Mouse (Mus musculus): ENCODE data around the gene Gm42688. TPM values are rescaled to one million over a fixed set of nuclear protein-coding genes. Genes with fewer than 3 reads are reported as not detected.

Gene Gm42688
- total RNA-seq, 2 experiments from 2014 or later: 9.7 to 11.3 TPM

Small RNAs within 50 kb of the gene (microRNA-seq; reads per million reads assigned to microRNA genes)
- not detected for gene Mir3470a

Other genes with a start within 250 kb of the Gm42688 start
- gene Sema4f, start 161.8 kb upstream of the Gm42688 start, total RNA-seq (2021): 10 to 100 TPM; 51.3 to 54.0 TPM
- under 1 TPM in 1 of 2 experiments, not detected in 1; 0.44 TPM for gene M1ap, start 154.7 kb upstream of the Gm42688 start, total RNA-seq (2021)
- 1 to 10 TPM in 1 of 2 experiments, under 1 TPM in 1; 0.76 to 1.7 TPM for gene Dok1, start 68.1 kb upstream of the Gm42688 start, total RNA-seq (2021)
- gene Loxl3, start 67.4 kb upstream of the Gm42688 start, total RNA-seq (2021): 1 to 10 TPM; 3.2 to 3.6 TPM
- gene Aup1, start 47.1 kb upstream of the Gm42688 start, total RNA-seq (2021): 10 to 100 TPM; 94.8 to 98.5 TPM
- gene Htra2, start 46.3 kb upstream of the Gm42688 start, total RNA-seq (2021): 10 to 100 TPM; 66.1 to 70.5 TPM
- gene Dqx1, start 43.8 kb upstream of the Gm42688 start, total RNA-seq (2021): under 1 TPM; 0.62 to 0.84 TPM
- gene Tlx2, start 31.3 kb upstream of the Gm42688 start, total RNA-seq (2021): not detected
- 10 to 100 TPM; 16.8 to 23.3 TPM for gene Pcgf1, start 23.7 kb upstream of the Gm42688 start, total RNA-seq (2021)
- not detected for gene Lbx2, start 15.2 kb upstream of the Gm42688 start, total RNA-seq (2021)
- 10 to 100 TPM; 12.0 to 18.4 TPM for gene Ccdc142, start within 50 bp of the Gm42688 start, total RNA-seq (2021)
- 10 to 100 TPM; 58.4 to 60.7 TPM for gene Mrpl53, start 7.4 kb downstream of the Gm42688 start, total RNA-seq (2021)
- 10 to 100 TPM; 27.2 to 33.2 TPM for gene Mogs, start 13.9 kb downstream of the Gm42688 start, total RNA-seq (2021)
- 10 to 100 TPM; 60.3 to 68.7 TPM for gene Wbp1, start 19.9 kb downstream of the Gm42688 start, total RNA-seq (2021)
- gene Ino80b, start 23.8 kb downstream of the Gm42688 start, total RNA-seq (2021): 10 to 100 TPM; 24.9 to 26.4 TPM
- 10 to 100 TPM; 12.3 to 15.2 TPM for gene Rtkn, start 33.8 kb downstream of the Gm42688 start, total RNA-seq (2021)
- 10 to 100 TPM; 20.1 to 24.3 TPM for gene Wdr54, start 54.8 kb downstream of the Gm42688 start, total RNA-seq (2021)
- 10 to 100 TPM; 13.3 to 16.9 TPM for gene 1700003E16Rik, start 54.8 kb downstream of the Gm42688 start, total RNA-seq (2021)
- 100 to 1,000 TPM; 319 to 327 TPM for gene Dctn1, start 64.3 kb downstream of the Gm42688 start, total RNA-seq (2021)
- under 1 TPM; 0.46 to 0.52 TPM for gene Slc4a5, start 118.2 kb downstream of the Gm42688 start, total RNA-seq (2021)
- 10 to 100 TPM; 17.3 to 17.5 TPM for gene Mthfd2, start 224.3 kb downstream of the Gm42688 start, total RNA-seq (2021)
- 10 to 100 TPM; 20.4 to 21.9 TPM for gene Mob1a, start 224.4 kb downstream of the Gm42688 start, total RNA-seq (2021)
- 10 to 100 TPM; 16.4 to 21.0 TPM for gene Bola3, start 247.5 kb downstream of the Gm42688 start, total RNA-seq (2021)